Mouse (Mus musculus): ENCODE data around the gene Tmem170. TPM values are rescaled to one million over a fixed set of nuclear protein-coding genes. Genes with fewer than 3 reads are reported as not detected.

The Tmem170 gene
- polyA plus RNA-seq, 1 experiment from 2014 or later = 3.9 TPM

- Histone ChIP-seq H3K9ac (replicated peaks) (no peak overlapping the region), H3K27me3 (replicated peaks) (no peaks in the 10 kb centered on the region), H3K27ac (replicated peaks) (no peak overlapping the region), H3K4me2 (no peak overlapping the region), H3K4me1 (no peaks in the 10 kb centered on the region), H3K4me3 (replicated peaks) (no peak overlapping the region), H3K36me3 (peaks cover 43% of the 10 kb centered on the region), H3K9me3 (replicated peaks) (no peaks in the 10 kb centered on the region)
- 87% methylated on average over 5 of the region's 5 CpGs for WGBS
- ATAC-seq (ENCODE audit: low FRiP score) = no peak
Observed at GRCm38 (mm10) chr8:111832983-111833382, 43.6 kb downstream of the Tmem170 start.

- Histone ChIP-seq H3K27me3 (replicated peaks) (no peaks in the 10 kb centered on the region), H3K4me3 (replicated peaks) (no peak overlapping the region), H3K27ac (replicated peaks) (no peak overlapping the region), H3K9ac (replicated peaks) (no peak overlapping the region), H3K4me1 (no peaks in the 10 kb centered on the region), H3K9me3 (replicated peaks) (no peaks in the 10 kb centered on the region), H3K4me2 (no peak overlapping the region), H3K36me3 (peaks cover 42% of the 10 kb centered on the region)
- no peak for ATAC-seq (ENCODE audit: low FRiP score)
- WGBS = 83% methylated on average over 4 of the region's 4 CpGs
Observed at GRCm38 (mm10) chr8:111831996-111832395, 44.6 kb downstream of the Tmem170 start.

- no peaks in the 10 kb centered on the region for H3K4me1 ChIP-seq
- no peak overlapping the region for H3K4me3 ChIP-seq (replicated peaks)
- no peak overlapping the region for H3K9ac ChIP-seq (replicated peaks)
- peaks cover 46% of the 10 kb centered on the region for H3K36me3 ChIP-seq
- 0 out of 2 replicates have a peak overlapping the region, but pooled peaks have one; percentile 7 for H3K27ac ChIP-seq (replicated peaks)
- H3K27me3 ChIP-seq (replicated peaks) = no peaks in the 10 kb centered on the region
- no peak overlapping the region for H3K4me2 ChIP-seq
- 80% methylated on average over 6 of the region's 6 CpGs for WGBS
- ATAC-seq (ENCODE audit: low FRiP score) = no peak
- H3K9me3 ChIP-seq (replicated peaks) = no peaks in the 10 kb centered on the region
Observed at GRCm38 (mm10) chr8:111828595-111828994, 48.0 kb downstream of the Tmem170 start.

GRCm38 (mm10) chr8:111825219-111825618 lies 51.3 kb downstream of the Tmem170 start:
- H3K9me3 ChIP-seq (replicated peaks) = no peaks in the 10 kb centered on the region
- no peaks in the 10 kb centered on the region for H3K4me1 ChIP-seq
- H3K36me3 ChIP-seq = peaks cover 43% of the 10 kb centered on the region
- H3K9ac ChIP-seq (replicated peaks) = no peak overlapping the region
- no peak overlapping the region for H3K4me2 ChIP-seq
- H3K27me3 ChIP-seq (replicated peaks) = no peaks in the 10 kb centered on the region
- H3K27ac ChIP-seq (replicated peaks) = no peak overlapping the region
- H3K4me3 ChIP-seq (replicated peaks) = no peak overlapping the region
- WGBS = 61% methylated on average over 6 of the region's 6 CpGs
- ATAC-seq (ENCODE audit: low FRiP score) = no peak

GRCm38 (mm10) chr8:111824334-111824733 lies 52.2 kb downstream of the Tmem170 start:
- WGBS = 97% methylated on average over 5 of the region's 5 CpGs
- Histone ChIP-seq H3K36me3 (peaks cover 37% of the 10 kb centered on the region), H3K27ac (replicated peaks) (no peak overlapping the region)

GRCm38 (mm10) chr8:111821199-111821598 lies 55.4 kb downstream of the Tmem170 start:
- Histone ChIP-seq H3K4me2 (no peak overlapping the region), H3K9ac (replicated peaks) (no peak overlapping the region), H3K4me1 (no peaks in the 10 kb centered on the region), H3K9me3 (replicated peaks) (no peaks in the 10 kb centered on the region), H3K27ac (replicated peaks) (no peak overlapping the region), H3K4me3 (replicated peaks) (no peak overlapping the region), H3K27me3 (replicated peaks) (no peaks in the 10 kb centered on the region), H3K36me3 (peaks cover 22% of the 10 kb centered on the region)
- 86% methylated on average over 10 of the region's 10 CpGs for WGBS
- no peak for ATAC-seq (ENCODE audit: low FRiP score)

More at GRCm38 (mm10) chr8:111824334-111824733, 52.2 kb downstream of the Tmem170 start:
- ATAC-seq (ENCODE audit: low FRiP score) = no peak
- H3K4me1 ChIP-seq = no peaks in the 10 kb centered on the region
- no peak overlapping the region for H3K4me2 ChIP-seq
- no peak overlapping the region for H3K4me3 ChIP-seq (replicated peaks)
- H3K27me3 ChIP-seq (replicated peaks) = no peaks in the 10 kb centered on the region
- no peak overlapping the region for H3K9ac ChIP-seq (replicated peaks)
- H3K9me3 ChIP-seq (replicated peaks) = no peaks in the 10 kb centered on the region

GRCm38 (mm10) chr8:111820691-111821090 lies 55.9 kb downstream of the Tmem170 start:
- no peaks in the 10 kb centered on the region for H3K9me3 ChIP-seq (replicated peaks)
- no peak for ATAC-seq (ENCODE audit: low FRiP score)
- no peaks in the 10 kb centered on the region for H3K27me3 ChIP-seq (replicated peaks)

GRCm38 (mm10) chr8:111820018-111820417 lies 56.5 kb downstream of the Tmem170 start:
- Histone ChIP-seq H3K9ac (replicated peaks) (no peak overlapping the region), H3K4me2 (no peak overlapping the region), H3K4me1 (no peaks in the 10 kb centered on the region), H3K27me3 (replicated peaks) (no peaks in the 10 kb centered on the region), H3K36me3 (peaks cover 26% of the 10 kb centered on the region), H3K4me3 (replicated peaks) (no peak overlapping the region), H3K9me3 (replicated peaks) (no peaks in the 10 kb centered on the region), H3K27ac (replicated peaks) (no peak overlapping the region)
- 85% methylated on average over 12 of the region's 12 CpGs for WGBS
- ATAC-seq (ENCODE audit: low FRiP score) = no peak

More at GRCm38 (mm10) chr8:111820691-111821090, 55.9 kb downstream of the Tmem170 start:
- H3K27ac ChIP-seq (replicated peaks) = no peak overlapping the region
- H3K4me2 ChIP-seq = no peak overlapping the region
- no peak overlapping the region for H3K9ac ChIP-seq (replicated peaks)
- H3K36me3 ChIP-seq = peaks cover 24% of the 10 kb centered on the region
- WGBS = 90% methylated on average over 4 of the region's 4 CpGs
- no peak overlapping the region for H3K4me3 ChIP-seq (replicated peaks)
- no peaks in the 10 kb centered on the region for H3K4me1 ChIP-seq

GRCm38 (mm10) chr8:111818556-111818955 lies 58.0 kb downstream of the Tmem170 start:
- no peak overlapping the region for H3K9ac ChIP-seq (replicated peaks)
- no peak overlapping the region for H3K27ac ChIP-seq (replicated peaks)
- no peak for ATAC-seq (ENCODE audit: low FRiP score)
- WGBS = 98% methylated on average over 3 of the region's 3 CpGs
- peaks cover 22% of the 10 kb centered on the region for H3K36me3 ChIP-seq
- H3K27me3 ChIP-seq (replicated peaks) = no peaks in the 10 kb centered on the region
- H3K4me3 ChIP-seq (replicated peaks) = no peak overlapping the region
- H3K9me3 ChIP-seq (replicated peaks) = no peaks in the 10 kb centered on the region
- H3K4me2 ChIP-seq = no peak overlapping the region
- no peaks in the 10 kb centered on the region for H3K4me1 ChIP-seq

GRCm38 (mm10) chr8:111815078-111815477 lies 61.5 kb downstream of the Tmem170 start:
- ATAC-seq (ENCODE audit: low FRiP score) = no peak
- Histone ChIP-seq H3K4me2 (no peak overlapping the region), H3K9me3 (replicated peaks) (no peaks in the 10 kb centered on the region), H3K9ac (replicated peaks) (no peak overlapping the region), H3K4me1 (peaks cover 14% of the 10 kb centered on the region; the same call in 1 of the 2 replicates), H3K27ac (replicated peaks) (no peak overlapping the region), H3K27me3 (replicated peaks) (no peaks in the 10 kb centered on the region), H3K4me3 (replicated peaks) (no peak overlapping the region), H3K36me3 (peaks cover 9% of the 10 kb centered on the region)
- WGBS = 92% methylated on average over 4 of the region's 4 CpGs

GRCm38 (mm10) chr8:111813818-111814217 lies 62.7 kb downstream of the Tmem170 start:
- Histone ChIP-seq H3K27ac (replicated peaks) (no peak overlapping the region), H3K36me3 (peaks cover 8% of the 10 kb centered on the region), H3K9ac (replicated peaks) (no peak overlapping the region), H3K9me3 (replicated peaks) (no peaks in the 10 kb centered on the region), H3K4me1 (peaks cover 21% of the 10 kb centered on the region), H3K4me2 (no peak overlapping the region), H3K27me3 (replicated peaks) (no peaks in the 10 kb centered on the region), H3K4me3 (replicated peaks) (no peak overlapping the region)
- 97% methylated on average over 9 of the region's 9 CpGs for WGBS
- no peak for ATAC-seq (ENCODE audit: low FRiP score)

Measured in neural tube, embryonic 15.5 days (tissue).